Mouse (Mus musculus) stomach, embryonic 14.5 days (tissue): ENCODE data around the gene Phc2. TPM values are rescaled to one million over a fixed set of nuclear protein-coding genes. Genes with fewer than 3 reads are reported as not detected.

Experiments
- ATAC-seq: fragments of 200-750 bp; cut with Nextera tagmentation; 2 replicates; pipeline ENCODE4 v1.8.0; 2017; ENCODE audit warnings: low read depth, moderate TSS enrichment; ENCODE audit not compliant: insufficient number of reproducible peaks, insufficient read depth, low FRiP score
- H3K27ac ChIP-seq: fragments of 300-500 bp; sonication (generic); 2 replicates; pipeline ENCODE4 v1.5.1; 2014; ENCODE audit warnings: mild to moderate bottlenecking, low read length, moderate library complexity, mixed read lengths
- H3K27me3 ChIP-seq: fragments of 300-500 bp; sonication (generic); 2 replicates; pipeline ENCODE4 v1.6.1; 2014; ENCODE audit warnings: low read length, control low read depth, mixed read lengths; ENCODE audit not compliant: control insufficient read depth, insufficient read depth
- H3K36me3 ChIP-seq: fragments of 300-500 bp; sonication (generic); 2 replicates; pipeline ENCODE4 v1.6.1; 2014; ENCODE audit warnings: mild to moderate bottlenecking, control low read depth, low read length, moderate library complexity, mixed read lengths; ENCODE audit not compliant: control insufficient read depth, insufficient read depth
- H3K4me1 ChIP-seq: fragments of 300-500 bp; sonication (generic); 2 replicates; pipeline ENCODE4 v1.6.1; 2014; ENCODE audit warnings: low read length, control low read depth, mixed read lengths; ENCODE audit not compliant: control insufficient read depth, insufficient read depth
- H3K4me2 ChIP-seq: fragments of 300-500 bp; sonication (generic); replicated peaks from 2 replicates; pipeline ENCODE4 v1.6.1; 2014; ENCODE audit warnings: low read depth, low read length, control low read depth
- H3K4me3 ChIP-seq: fragments of 300-500 bp; sonication (generic); 2 replicates; pipeline ENCODE4 v1.5.1; 2014; ENCODE audit warnings: low read depth, low read length, control low read depth
- H3K9ac ChIP-seq: fragments of 300-500 bp; sonication (generic); replicated peaks from 2 replicates; pipeline ENCODE4 v1.6.1; 2014; ENCODE audit warnings: low read depth, mild to moderate bottlenecking, control low read depth, low read length, moderate library complexity, mixed read lengths
- H3K9me3 ChIP-seq: fragments of 300-500 bp; sonication (generic); 2 replicates; pipeline ENCODE4 v1.6.1; 2016; ENCODE audit warnings: low read depth, low read length, control low read depth; ENCODE audit not compliant: control insufficient read depth
- WGBS: fragments of 180-500 bp; shearing (Covaris S2); extraction: QIAGEN DNeasy Blood & Tissue Kit; methylation state at CpG from one replicate; pipeline ENCODE4 v1.1.7; 2014; 5-methylcytosine and 5-hydroxymethylcytosine counted together
- polyA plus RNA-seq: library from polyadenylated mRNA; unstranded; fragments of >200 nt; fragmentation: Nextera tagmentation; extraction: Ambion mirVana; gene quantifications from 2 replicates; pipeline ENCODE4 v1.2.1, GENCODE M21; 2014

Phc2 gene
- polyA plus RNA-seq, 1 experiment from 2014 or later: 22.9 TPM

- Histone ChIP-seq H3K4me3 (no peak overlapping the region), H3K9me3 (no peaks in the 10 kb centered on the region), H3K9ac (no peak overlapping the region), H3K27ac (no peak overlapping the region), H3K27me3 (no peaks in the 10 kb centered on the region), H3K4me2 (no peak overlapping the region), H3K4me1 (0 out of 2 replicates have a peak, but pooled peaks cover 6% of the 10 kb centered on the region), H3K36me3 (no peaks in the 10 kb centered on the region)
- 90% methylated on average over 14 of the region's 14 CpGs for WGBS
- no peak for ATAC-seq
These were observed 38.7 kb upstream of the Phc2 start for GRCm38 (mm10) chr4:128615761-128616160.

GRCm38 (mm10) chr4:128617363-128618120 lies 37.0 kb upstream of the Phc2 start:
- no peaks in the 10 kb centered on the region for H3K27me3 ChIP-seq
- H3K9ac ChIP-seq: no peak overlapping the region
- H3K27ac ChIP-seq: no peak overlapping the region
- H3K36me3 ChIP-seq: no peaks in the 10 kb centered on the region
- no peaks in the 10 kb centered on the region for H3K9me3 ChIP-seq
- 0 out of 2 replicates have a peak, but pooled peaks cover 6% of the 10 kb centered on the region for H3K4me1 ChIP-seq
- 71% methylated on average over 17 of the region's 17 CpGs for WGBS
- H3K4me3 ChIP-seq: no peak overlapping the region
- H3K4me2 ChIP-seq: no peak overlapping the region
- no peak for ATAC-seq

- 60% methylated on average over 15 of the region's 15 CpGs for WGBS
- Histone ChIP-seq H3K9ac (no peak within 1 kb of the TSS), H3K27ac (no peak within 1 kb of the TSS), H3K4me2 (no peak within 1 kb of the TSS), H3K4me1 (0 out of 2 replicates have a peak, but pooled peaks cover 6% of the 10 kb centered on the region), H3K9me3 (no peaks in the 10 kb centered on the region), H3K36me3 (no peaks in the 10 kb centered on the region), H3K27me3 (no peaks in the 10 kb centered on the region), H3K4me3 (no peak within 1 kb of the TSS)
- no peak for ATAC-seq
These were observed 36.1 kb upstream of the Phc2 start, which contains the start of gene Tlr12 for GRCm38 (mm10) chr4:128618246-128618911. TSS of gene Tlr12 (minus strand) at chr4:128618619.

- no peaks in the 10 kb centered on the region for H3K9me3 ChIP-seq
- no peak overlapping the region for H3K9ac ChIP-seq
- WGBS: 34% methylated on average over 2 of the region's 2 CpGs
- H3K4me2 ChIP-seq: no peak overlapping the region
- no peaks in the 10 kb centered on the region for H3K27me3 ChIP-seq
- no peak overlapping the region for H3K4me3 ChIP-seq
- no peak for ATAC-seq
- 0 out of 2 replicates have a peak, but pooled peaks cover 6% of the 10 kb centered on the region for H3K4me1 ChIP-seq
- no peaks in the 10 kb centered on the region for H3K36me3 ChIP-seq
- H3K27ac ChIP-seq: no peak overlapping the region
These were observed 35.5 kb upstream of the Phc2 start for GRCm38 (mm10) chr4:128618963-128619362.

- H3K4me1 ChIP-seq: 0 out of 2 replicates have a peak, but pooled peaks cover 6% of the 10 kb centered on the region
- H3K4me3 ChIP-seq: no peak overlapping the region
- no peak for ATAC-seq
- no peaks in the 10 kb centered on the region for H3K27me3 ChIP-seq
- H3K36me3 ChIP-seq: no peaks in the 10 kb centered on the region
- peaks cover 4% of the 10 kb centered on the region; the same call in 1 of the 2 replicates for H3K9me3 ChIP-seq
- no peak overlapping the region for H3K9ac ChIP-seq
- H3K27ac ChIP-seq: no peak overlapping the region
- 61% methylated on average over 6 of the region's 6 CpGs for WGBS
- no peak overlapping the region for H3K4me2 ChIP-seq
These were observed 33.9 kb upstream of the Phc2 start for GRCm38 (mm10) chr4:128620572-128620971.

GRCm38 (mm10) chr4:128621109-128621508 lies 33.4 kb upstream of the Phc2 start:
- no peak overlapping the region for H3K27ac ChIP-seq
- peaks cover 4% of the 10 kb centered on the region; the same call in 1 of the 2 replicates for H3K9me3 ChIP-seq
- no peaks in the 10 kb centered on the region for H3K36me3 ChIP-seq
- no peak overlapping the region for H3K4me2 ChIP-seq
- no peak overlapping the region for H3K4me3 ChIP-seq
- ATAC-seq: no peak
- no peaks in the 10 kb centered on the region for H3K27me3 ChIP-seq
- WGBS: 86% methylated on average over 8 of the region's 8 CpGs
- H3K4me1 ChIP-seq: 0 out of 2 replicates have a peak, but pooled peaks cover 6% of the 10 kb centered on the region
- H3K9ac ChIP-seq: no peak overlapping the region

- no peak for ATAC-seq
- H3K9ac ChIP-seq: no peak overlapping the region
- H3K9me3 ChIP-seq: no peaks in the 10 kb centered on the region
- no peak overlapping the region for H3K4me3 ChIP-seq
- H3K27me3 ChIP-seq: no peaks in the 10 kb centered on the region
- H3K4me2 ChIP-seq: no peak overlapping the region
- H3K27ac ChIP-seq: no peak overlapping the region
- 63% methylated on average over 7 of the region's 7 CpGs for WGBS
- peaks cover 32% of the 10 kb centered on the region for H3K4me1 ChIP-seq
- no peaks in the 10 kb centered on the region for H3K36me3 ChIP-seq
These were observed 19.1 kb upstream of the Phc2 start for GRCm38 (mm10) chr4:128635451-128635850.

GRCm38 (mm10) chr4:128635894-128636585 lies 18.5 kb upstream of the Phc2 start:
- peaks cover 32% of the 10 kb centered on the region for H3K4me1 ChIP-seq

More at GRCm38 (mm10) chr4:128635894-128636585, 18.5 kb upstream of the Phc2 start:
- H3K9me3 ChIP-seq: no peaks in the 10 kb centered on the region
- H3K4me3 ChIP-seq: no peak overlapping the region
- H3K27ac ChIP-seq: peak overlapping the region; percentile 82
- H3K4me2 ChIP-seq: no peak overlapping the region
- H3K36me3 ChIP-seq: no peaks in the 10 kb centered on the region
- H3K27me3 ChIP-seq: no peaks in the 10 kb centered on the region
- H3K9ac ChIP-seq: no peak overlapping the region
- 33% methylated on average over 10 of the region's 10 CpGs for WGBS
- ATAC-seq: no peak
